Mouse (Mus musculus) forebrain, embryonic 10.5 days (tissue): ENCODE results near the gene Gm38431. TPM values are rescaled to one million over a fixed set of nuclear protein-coding genes. Genes with fewer than 3 reads are reported as not detected.
"Not testable (repeated sequence)": the region's sequence is repeated elsewhere in the genome, so short reads cannot be mapped to it uniquely, and the experiment has no call there.

Source experiments
- DNase-seq: peaks from one replicate; pipeline ENCODE4 v3.0.0-alpha.2; 2017; ENCODE audit warnings: low spot score; ENCODE audit errors: extremely low spot score
- H3K27ac ChIP-seq: fragments of 300-500 bp; sonication (generic); 2 replicates; pipeline ENCODE4 v1.5.1; 2016; ENCODE audit warnings: mild to moderate bottlenecking
- H3K27me3 ChIP-seq: fragments of 300-500 bp; sonication (generic); 2 replicates; pipeline ENCODE4 v1.6.1; 2016; ENCODE audit warnings: mild to moderate bottlenecking; ENCODE audit not compliant: poor library complexity, severe bottlenecking
- H3K36me3 ChIP-seq: fragments of 300-500 bp; sonication (generic); replicated peaks from 2 replicates; pipeline ENCODE4 v1.6.1; 2016; ENCODE audit warnings: mild to moderate bottlenecking, moderate library complexity
- H3K4me1 ChIP-seq: fragments of 300-500 bp; sonication (generic); 2 replicates; pipeline ENCODE4 v1.6.1; 2016
- H3K4me3 ChIP-seq: fragments of 300-500 bp; sonication (generic); 2 replicates; pipeline ENCODE4 v1.5.1; 2016; ENCODE audit warnings: mild to moderate bottlenecking, moderate library complexity
- H3K9me3 ChIP-seq: fragments of 300-500 bp; sonication (generic); 2 replicates; pipeline ENCODE4 v1.6.1; 2016; ENCODE audit warnings: mild to moderate bottlenecking, moderate library complexity
- WGBS: fragments of 180-500 bp; shearing (Covaris S2); methylation state at CpG from one replicate; pipeline ENCODE4 v1.1.7; 2016; 5-methylcytosine and 5-hydroxymethylcytosine counted together
- polyA plus RNA-seq: library from polyadenylated mRNA; unstranded; fragments of >200 nt; fragmentation: Nextera tagmentation; extraction: Ambion mirVana; gene quantifications from 2 replicates; pipeline ENCODE4 v1.2.1, GENCODE M21; 2016

The Gm38431 gene
- polyA plus RNA-seq, 1 experiment from 2014 or later: 3.1 TPM

DNA sequence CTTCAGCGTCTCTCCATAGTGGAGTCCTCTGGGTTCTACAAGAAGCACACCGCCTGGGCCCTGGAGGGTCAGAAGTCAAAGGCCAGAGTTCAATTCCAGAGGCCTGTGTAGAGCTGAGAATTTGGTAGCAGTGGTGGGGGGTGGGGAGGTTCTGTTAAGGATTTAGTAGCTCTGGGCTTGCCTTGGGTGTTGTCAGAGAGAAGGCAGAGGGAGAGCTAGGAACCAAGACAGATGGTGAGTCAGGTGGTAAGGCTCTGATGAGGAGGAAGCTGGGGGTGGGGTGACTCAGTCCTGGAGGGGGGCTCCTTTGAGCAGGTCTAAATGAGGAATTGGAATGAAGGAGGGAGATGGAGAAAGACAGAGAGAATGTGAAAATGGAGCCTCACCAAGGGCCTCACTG lies 28.9 kb downstream of the Gm38431 start:
- no peaks in the 10 kb centered on the region for H3K9me3 ChIP-seq
- no peak for DNase-seq
- no peak overlapping the region for H3K4me3 ChIP-seq
- H3K36me3 ChIP-seq: peaks cover 58% of the 10 kb centered on the region
- no peak overlapping the region for H3K27ac ChIP-seq
- H3K4me1 ChIP-seq: no peaks in the 10 kb centered on the region
- H3K27me3 ChIP-seq: no peaks in the 10 kb centered on the region
- WGBS: 93% methylated on average over 2 of the region's 2 CpGs

DNA sequence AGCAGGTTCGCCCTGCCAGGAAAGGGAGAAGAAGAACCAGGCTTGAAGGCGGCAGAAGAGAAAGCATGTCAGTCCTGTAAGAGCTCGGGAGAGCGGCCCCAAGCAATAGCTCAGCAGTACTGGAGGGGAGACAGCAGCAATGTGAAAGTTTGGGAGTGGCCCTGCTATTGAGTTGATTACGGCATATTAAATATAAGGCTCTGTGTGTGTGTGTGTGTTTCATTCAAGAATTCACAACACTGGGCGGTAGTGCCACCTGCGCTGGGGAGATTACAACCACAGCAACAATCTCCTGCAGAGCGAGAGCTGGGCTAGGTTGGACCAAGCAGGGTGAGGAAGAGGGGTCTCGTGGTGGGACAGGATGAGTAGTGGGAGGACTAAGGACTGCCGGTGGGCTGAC lies 40.2 kb downstream of the Gm38431 start:
- Histone ChIP-seq H3K27me3 (no peaks in the 10 kb centered on the region), H3K27ac (no peak overlapping the region), H3K4me1 (no peaks in the 10 kb centered on the region), H3K4me3 (no peak overlapping the region), H3K36me3 (no peaks in the 10 kb centered on the region), H3K9me3 (no peaks in the 10 kb centered on the region)
- DNase-seq: no peak
- WGBS: 74% methylated on average over 10 of the region's 10 CpGs

DNA sequence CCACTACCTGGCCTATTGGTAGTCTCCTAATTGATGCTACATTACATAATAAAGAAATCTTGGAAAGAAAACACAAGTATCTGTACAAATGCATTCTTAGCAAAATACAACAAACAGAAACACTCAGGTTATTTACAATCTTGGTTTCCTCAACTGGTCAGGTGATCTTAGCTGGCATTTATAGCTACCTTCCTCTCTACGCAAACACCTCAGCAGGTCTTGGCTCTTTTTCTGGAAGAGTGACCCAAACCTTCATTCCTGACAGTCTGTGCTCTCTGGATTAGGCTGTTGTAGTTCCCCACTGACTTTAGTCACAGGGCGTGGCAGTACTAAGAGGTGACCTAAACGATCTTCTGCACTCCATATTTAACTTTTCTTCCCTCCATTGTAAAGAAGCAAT lies 46.6 kb downstream of the Gm38431 start:
- WGBS: 87% methylated on average over 3 of the region's 3 CpGs
- no peaks in the 10 kb centered on the region for H3K9me3 ChIP-seq

DNA sequence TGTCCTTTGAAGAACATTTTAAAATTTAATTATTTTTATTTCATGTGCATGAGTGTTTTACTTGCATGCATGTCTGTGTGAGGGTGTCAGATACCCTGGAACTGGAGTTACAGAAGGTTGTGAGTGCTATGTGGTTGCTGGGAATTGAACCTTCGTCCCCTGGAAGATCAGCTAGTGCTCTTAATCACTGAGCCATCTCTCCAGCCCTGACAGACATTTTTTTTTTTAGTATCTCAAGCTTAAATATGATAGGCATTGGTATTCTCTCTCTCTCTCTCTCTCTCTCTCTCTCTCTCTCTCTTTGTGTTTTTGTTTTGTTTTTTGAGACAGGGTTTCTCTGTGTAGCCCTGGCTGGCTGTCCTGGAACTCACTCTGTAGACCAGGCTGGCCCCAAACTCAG lies 47.0 kb downstream of the Gm38431 start:
- not testable (repeated sequence) for H3K27ac ChIP-seq, DNase-seq, H3K9me3 ChIP-seq, H3K4me3 ChIP-seq, H3K36me3 ChIP-seq, H3K4me1 ChIP-seq
- 60% methylated on average over 1 of the region's 1 CpGs for WGBS
- peaks cover 22% of the 10 kb centered on the region for H3K27me3 ChIP-seq

More for the DNA sequence above, 46.6 kb downstream of the Gm38431 start:
- H3K36me3 ChIP-seq: no peaks in the 10 kb centered on the region
- peaks cover 17% of the 10 kb centered on the region for H3K27me3 ChIP-seq
- H3K27ac ChIP-seq: no peak overlapping the region
- 0 out of 2 replicates have a peak, but pooled peaks cover 3% of the 10 kb centered on the region for H3K4me1 ChIP-seq
- no peak overlapping the region for H3K4me3 ChIP-seq
- DNase-seq: no peak

DNA sequence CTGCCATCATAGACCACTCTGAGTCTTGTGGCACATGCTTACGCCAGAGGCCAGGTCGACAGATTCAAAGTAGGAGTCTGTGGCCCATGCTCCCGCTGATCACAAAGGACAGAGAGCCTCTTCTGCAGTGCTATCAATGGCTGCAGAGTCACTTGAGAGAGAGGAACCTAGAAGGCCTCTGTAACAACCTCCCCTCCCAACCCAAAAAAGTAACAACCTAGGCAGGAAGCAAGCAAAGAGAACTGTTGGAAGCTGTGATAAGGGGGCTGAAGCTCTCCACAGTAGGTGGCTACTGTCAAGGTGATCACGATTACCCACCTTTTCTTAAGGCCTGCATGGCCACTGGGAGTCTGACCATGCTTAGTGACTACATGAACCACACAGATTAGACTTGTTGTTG lies 48.2 kb downstream of the Gm38431 start:
- H3K4me3 ChIP-seq: no peak overlapping the region
- peaks cover 6% of the 10 kb centered on the region; the same call in 1 of the 2 replicates for H3K9me3 ChIP-seq
- 86% methylated on average over 4 of the region's 4 CpGs for WGBS
- H3K36me3 ChIP-seq: no peaks in the 10 kb centered on the region
- peaks cover 34% of the 10 kb centered on the region for H3K27me3 ChIP-seq
- no peak for DNase-seq
- H3K27ac ChIP-seq: no peak overlapping the region
- peaks cover 4% of the 10 kb centered on the region; the same call in 1 of the 2 replicates for H3K4me1 ChIP-seq

DNA sequence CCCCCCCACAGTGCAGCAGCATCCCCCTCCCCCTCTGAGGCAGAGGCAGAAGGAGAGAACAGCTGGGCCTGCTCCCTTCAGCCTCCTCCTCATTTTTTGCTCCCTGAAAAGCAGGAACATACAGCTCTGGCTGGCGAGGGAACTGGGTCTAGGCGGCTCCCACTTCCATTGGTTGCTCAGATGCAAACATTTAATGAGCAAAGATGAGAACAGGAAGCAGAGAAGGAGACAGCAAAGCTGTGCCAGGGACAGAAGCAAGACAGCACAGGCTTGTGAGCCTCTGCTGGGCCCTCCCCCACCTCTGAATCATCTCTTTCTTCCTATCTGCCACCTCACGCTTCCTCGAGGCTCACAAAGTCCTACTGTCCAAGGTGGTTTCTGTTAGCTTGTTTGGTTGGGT lies 50.5 kb downstream of the Gm38431 start:
- peaks cover 57% of the 10 kb centered on the region for H3K27me3 ChIP-seq
- H3K9me3 ChIP-seq: peaks cover 6% of the 10 kb centered on the region; the same call in 1 of the 2 replicates
- no peaks in the 10 kb centered on the region for H3K36me3 ChIP-seq
- H3K4me1 ChIP-seq: peaks cover 24% of the 10 kb centered on the region
- DNase-seq: no peak
- H3K4me3 ChIP-seq: no peak overlapping the region
- WGBS: 53% methylated on average over 4 of the region's 4 CpGs
- no peak overlapping the region for H3K27ac ChIP-seq

DNA sequence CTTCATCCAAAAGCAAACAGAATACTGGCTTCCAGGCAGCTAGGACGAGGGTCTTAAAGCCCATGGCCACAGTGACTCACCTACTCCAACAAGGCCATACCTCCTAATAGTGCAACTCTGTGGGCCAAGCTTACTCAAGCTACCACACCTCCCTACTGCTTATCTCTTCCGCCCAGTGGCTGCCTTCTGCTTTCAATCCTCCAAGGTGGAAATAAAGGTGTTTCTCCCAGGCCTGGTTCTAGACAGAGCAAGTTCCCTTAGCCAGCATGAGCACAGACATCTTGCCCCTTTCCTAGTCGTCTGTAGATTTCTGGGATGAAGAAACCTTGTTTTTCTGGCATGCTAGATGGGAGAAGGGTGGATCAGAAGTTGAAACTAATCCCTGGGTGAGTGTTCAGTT lies 52.0 kb downstream of the Gm38431 start:
- Histone ChIP-seq H3K27ac (no peak overlapping the region), H3K36me3 (no peaks in the 10 kb centered on the region), H3K4me1 (peaks cover 36% of the 10 kb centered on the region), H3K27me3 (peaks cover 72% of the 10 kb centered on the region), H3K9me3 (peaks cover 6% of the 10 kb centered on the region; the same call in 1 of the 2 replicates), H3K4me3 (no peak overlapping the region)
- no peak for DNase-seq
- WGBS: 75% methylated on average over 3 of the region's 3 CpGs

DNA sequence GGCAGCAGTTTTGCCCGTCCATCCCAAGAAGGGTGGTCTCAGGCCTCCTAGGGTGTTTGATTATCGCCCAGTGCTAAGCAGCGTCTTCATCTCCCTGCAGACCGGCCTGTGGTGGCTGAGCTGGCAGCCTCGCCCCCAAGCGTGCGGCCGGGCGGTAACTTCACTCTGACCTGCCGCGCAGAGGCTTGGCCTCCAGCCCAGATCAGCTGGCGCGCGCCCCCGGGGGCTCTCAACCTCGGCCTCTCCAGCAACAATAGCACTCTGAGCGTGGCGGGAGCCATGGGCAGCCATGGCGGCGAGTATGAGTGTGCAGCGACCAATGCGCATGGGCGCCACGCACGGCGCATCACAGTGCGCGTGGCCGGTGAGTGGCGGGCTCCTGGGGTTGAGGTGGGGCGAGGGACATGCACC lies 54.3 kb downstream of the Gm38431 start:
- Histone ChIP-seq H3K4me1 (peaks cover 53% of the 10 kb centered on the region), H3K27me3 (peaks cover 95% of the 10 kb centered on the region), H3K9me3 (peaks cover 6% of the 10 kb centered on the region; the same call in 1 of the 2 replicates), H3K4me3 (peak overlapping the region; percentile 49), H3K27ac (peak overlapping the region; percentile 40; the same call in 1 of the 2 replicates), H3K36me3 (no peaks in the 10 kb centered on the region)
- DNase-seq: no peak
- WGBS: 2% methylated on average over 31 of the region's 31 CpGs

DNA sequence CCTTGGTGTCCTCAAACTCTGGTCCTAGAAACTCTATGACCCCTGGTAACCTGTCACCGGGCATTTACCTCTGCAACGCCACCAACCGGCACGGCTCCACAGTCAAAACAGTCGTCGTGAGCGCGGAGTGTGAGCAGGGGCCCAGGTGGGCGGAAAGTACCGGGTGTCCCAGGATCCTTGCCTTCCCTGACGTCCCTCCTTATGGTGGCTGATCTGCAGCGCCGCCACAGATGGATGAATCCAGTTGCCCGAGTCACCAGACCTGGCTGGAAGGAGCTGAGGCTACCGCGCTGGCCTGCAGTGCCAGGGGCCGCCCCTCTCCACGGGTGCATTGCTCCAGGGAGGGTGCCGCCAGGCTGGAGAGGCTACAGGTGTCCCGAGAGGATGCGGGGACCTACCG lies 55.1 kb downstream of the Gm38431 start:
- Histone ChIP-seq H3K4me3 (peak overlapping the region; percentile 49; the same call in 1 of the 2 replicates), H3K36me3 (no peaks in the 10 kb centered on the region), H3K27ac (no peak overlapping the region), H3K9me3 (peaks cover 6% of the 10 kb centered on the region; the same call in 1 of the 2 replicates), H3K27me3 (peaks cover 99% of the 10 kb centered on the region), H3K4me1 (peaks cover 61% of the 10 kb centered on the region)
- WGBS: 3% methylated on average over 22 of the region's 22 CpGs
- DNase-seq: no peak

DNA sequence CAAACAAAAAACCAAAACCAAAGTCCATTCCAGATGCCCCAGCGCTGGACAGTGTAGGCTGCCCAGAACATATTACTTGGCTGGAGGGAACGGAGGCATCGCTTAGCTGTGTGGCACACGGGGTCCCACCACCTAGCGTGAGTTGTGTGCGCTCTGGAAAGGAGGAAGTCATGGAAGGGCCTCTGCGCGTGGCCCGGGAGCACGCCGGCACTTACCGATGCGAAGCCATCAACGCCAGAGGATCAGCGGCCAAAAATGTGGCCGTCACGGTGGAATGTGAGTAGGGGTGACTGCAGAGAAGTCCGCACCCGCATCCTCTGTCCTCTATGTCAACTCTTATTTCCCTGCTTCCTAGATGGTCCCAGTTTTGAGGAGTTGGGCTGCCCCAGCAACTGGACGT lies 55.6 kb downstream of the Gm38431 start:
- DNase-seq: no peak
- 5% methylated on average over 20 of the region's 20 CpGs for WGBS
- peaks cover 100% of the 10 kb centered on the region for H3K27me3 ChIP-seq
- H3K4me1 ChIP-seq: peaks cover 66% of the 10 kb centered on the region
- no peak overlapping the region for H3K27ac ChIP-seq
- no peak overlapping the region for H3K4me3 ChIP-seq
- H3K9me3 ChIP-seq: peaks cover 6% of the 10 kb centered on the region; the same call in 1 of the 2 replicates
- H3K36me3 ChIP-seq: no peaks in the 10 kb centered on the region

DNA sequence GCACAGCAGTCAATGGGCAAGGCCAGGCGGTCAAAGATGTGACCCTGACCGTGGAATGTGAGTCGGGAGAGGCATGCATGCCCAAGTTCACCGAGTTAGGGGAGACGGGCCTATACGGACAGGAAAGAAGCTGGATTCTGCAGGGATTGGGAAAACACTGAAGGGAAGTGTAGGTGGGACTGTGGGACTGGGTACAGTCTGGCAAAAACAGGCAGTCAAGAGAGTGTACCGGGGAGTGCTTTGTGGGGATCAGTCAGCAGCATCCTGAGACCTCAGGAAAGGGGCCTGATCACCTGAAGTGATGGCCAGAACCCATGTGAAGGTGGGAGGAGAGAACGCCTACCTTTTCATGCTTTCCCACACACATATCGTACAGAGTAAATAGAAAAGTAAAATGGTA lies 56.2 kb downstream of the Gm38431 start:
- no peak for DNase-seq
- H3K4me3 ChIP-seq: peak overlapping the region; percentile 24; the same call in 1 of the 2 replicates
- no peak overlapping the region for H3K27ac ChIP-seq
- whole genome bisulfite sequencing: 10% methylated on average over 9 of the region's 9 CpGs
- peaks cover 6% of the 10 kb centered on the region; the same call in 1 of the 2 replicates for H3K9me3 ChIP-seq
- H3K36me3 ChIP-seq: no peaks in the 10 kb centered on the region
- H3K4me1 ChIP-seq: peaks cover 70% of the 10 kb centered on the region
- peaks cover 100% of the 10 kb centered on the region for H3K27me3 ChIP-seq

DNA sequence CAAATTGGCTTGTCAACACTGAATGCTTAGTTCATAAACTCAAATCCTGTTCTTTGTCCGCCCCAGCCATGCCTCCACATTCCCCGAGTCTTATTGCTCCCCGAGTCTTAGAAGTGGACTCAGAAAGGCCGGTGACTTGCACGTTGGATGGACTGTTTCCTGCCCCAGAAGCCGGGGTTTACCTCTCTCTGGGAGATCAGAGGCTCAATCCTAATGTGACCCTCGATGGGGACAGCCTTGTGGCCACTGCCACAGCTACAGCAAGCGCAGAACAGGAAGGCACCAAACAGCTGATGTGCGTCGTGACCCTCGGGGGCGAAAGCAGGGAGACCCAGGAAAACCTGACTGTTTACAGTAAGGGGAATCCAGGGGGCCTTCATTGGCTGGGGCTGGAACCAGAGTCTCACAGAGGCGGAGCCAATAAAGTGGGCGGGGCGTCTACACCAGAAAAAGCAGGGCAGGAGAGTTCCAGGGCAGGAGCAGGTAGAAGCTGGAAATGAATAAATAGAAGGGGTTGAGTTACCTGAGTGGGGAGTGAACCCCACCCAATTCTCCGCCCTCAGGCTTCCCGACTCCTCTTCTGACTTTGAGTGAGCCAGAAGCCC lies 57.2 kb downstream of the Gm38431 start:
- WGBS: 1% methylated on average over 17 of the region's 17 CpGs

DNA sequence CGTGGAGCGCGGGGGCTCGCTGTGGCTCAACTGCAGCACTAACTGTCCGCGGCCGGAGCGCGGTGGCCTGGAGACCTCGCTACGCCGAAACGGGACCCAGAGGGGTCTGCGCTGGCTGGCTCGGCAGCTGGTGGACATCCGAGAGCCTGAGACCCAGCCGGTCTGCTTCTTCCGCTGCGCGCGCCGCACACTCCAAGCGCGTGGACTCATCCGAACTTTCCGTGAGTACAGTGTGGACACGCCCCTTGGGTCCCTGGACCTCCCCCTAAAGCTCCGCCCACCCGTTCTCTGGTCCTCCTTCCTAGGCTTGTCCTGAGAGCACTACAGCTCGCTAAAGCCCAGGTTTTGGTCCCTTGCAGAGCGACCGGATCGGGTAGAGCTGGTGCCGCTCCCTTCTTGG lies 58.7 kb downstream of the Gm38431 start:
- DNase-seq: peak; percentile 71
- Histone ChIP-seq H3K9me3 (no peaks in the 10 kb centered on the region), H3K36me3 (no peaks in the 10 kb centered on the region), H3K27ac (no peak overlapping the region), H3K27me3 (peaks cover 100% of the 10 kb centered on the region), H3K4me1 (peaks cover 81% of the 10 kb centered on the region), H3K4me3 (peak overlapping the region; percentile 50)
- under 1% methylated on average over 34 of the region's 34 CpGs for WGBS

More for the DNA sequence above, 57.2 kb downstream of the Gm38431 start:
- Histone ChIP-seq H3K36me3 (no peaks in the 10 kb centered on the region), H3K9me3 (peaks cover 6% of the 10 kb centered on the region; the same call in 1 of the 2 replicates), H3K27me3 (peaks cover 100% of the 10 kb centered on the region), H3K27ac (no peak overlapping the region), H3K4me3 (no peak overlapping the region), H3K4me1 (peaks cover 80% of the 10 kb centered on the region)
- peak; percentile 26 for DNase-seq
